Mouse (Mus musculus) hindbrain, postnatal 0 days (tissue): Measurements from ENCODE around the gene Spint2. TPM values are rescaled to one million over a fixed set of nuclear protein-coding genes. Genes with fewer than 3 reads are reported as not detected.

Experiments used
- ATAC-seq: fragments of 200-750 bp; cut with Nextera tagmentation; 2 replicates; pipeline ENCODE4 v1.8.0; 2017; ENCODE audit warnings: mild to moderate bottlenecking, moderate TSS enrichment, moderate library complexity
- DNase-seq: peaks from one replicate; pipeline ENCODE4 v3.0.0-alpha.2; 2015; ENCODE audit warnings: low spot score
- H3K27ac ChIP-seq: fragments of 300-500 bp; sonication (generic); 2 replicates; pipeline ENCODE4 v1.5.1; 2014; ENCODE audit warnings: mild to moderate bottlenecking
- H3K27me3 ChIP-seq: fragments of 300-500 bp; sonication (generic); 2 replicates; pipeline ENCODE4 v1.6.1; 2014; ENCODE audit warnings: low read length, mixed read lengths; ENCODE audit not compliant: insufficient read depth
- H3K36me3 ChIP-seq: fragments of 300-500 bp; sonication (generic); 2 replicates; pipeline ENCODE4 v1.6.1; 2014; ENCODE audit warnings: low read length, mixed read lengths; ENCODE audit not compliant: insufficient read depth
- H3K4me1 ChIP-seq: fragments of 300-500 bp; sonication (generic); 2 replicates; pipeline ENCODE4 v1.6.1; 2014; ENCODE audit warnings: antibody characterized with exemption, low read length, mixed read lengths; ENCODE audit not compliant: insufficient read depth
- H3K4me2 ChIP-seq: fragments of 300-500 bp; sonication (generic); 2 replicates; pipeline ENCODE4 v1.6.1; 2014; ENCODE audit warnings: low read depth, mild to moderate bottlenecking, low read length, moderate library complexity, mixed read lengths
- H3K4me3 ChIP-seq: fragments of 300-500 bp; sonication (generic); 2 replicates; pipeline ENCODE4 v1.5.1; 2014; ENCODE audit warnings: low read length
- H3K9ac ChIP-seq: fragments of 300-500 bp; sonication (generic); replicated peaks from 2 replicates; pipeline ENCODE4 v1.6.1; 2014; ENCODE audit warnings: mild to moderate bottlenecking, low read length, moderate library complexity, mixed read lengths
- H3K9me3 ChIP-seq: fragments of 300-500 bp; sonication (generic); 2 replicates; pipeline ENCODE4 v1.6.1; 2016; ENCODE audit warnings: low read length, mixed read lengths
- CTCF ChIP-seq: IDR thresholded peaks from 2 replicates; pipeline ENCODE4 v1.5.1; 2016; ENCODE audit warnings: antibody characterized with exemption, control low read depth, low read depth
- WGBS: fragments of 180-500 bp; shearing (Covaris S2); extraction: QIAGEN DNeasy Blood & Tissue Kit; methylation state at CpG from one replicate; pipeline ENCODE4 v1.1.7; 2014; 5-methylcytosine and 5-hydroxymethylcytosine counted together
- polyA plus RNA-seq: library from polyadenylated mRNA; unstranded; fragments of >200 nt; fragmentation: Nextera tagmentation; extraction: Ambion mirVana; gene quantifications from 2 replicates; pipeline ENCODE4 v1.2.1, GENCODE M21; 2015
- total RNA-seq: library from RNA; depleted of rRNA; stranded (reverse); fragments of >200 nt; gene quantifications from 2 replicates; pipeline ENCODE4 v1.2.3, GENCODE M21; 2014

Spint2 gene
- total and polyA plus RNA-seq, 2 experiments from 2014 or later = 38.6 to 133 TPM

- Histone ChIP-seq H3K9me3 (no peaks in the 10 kb centered on the region), H3K4me1 (no peaks in the 10 kb centered on the region), H3K4me3 (no peak overlapping the region), H3K27me3 (no peaks in the 10 kb centered on the region), H3K27ac (no peak overlapping the region), H3K36me3 (no peaks in the 10 kb centered on the region), H3K9ac (no peak overlapping the region), H3K4me2 (no peak overlapping the region)
- ATAC-seq (no peak), DNase-seq (no peak)
- no peak for TF ChIP-seq CTCF
- WGBS = 82% methylated on average over 7 of the region's 7 CpGs
Measured at GRCm38 (mm10) chr7:29265636-29266035, 16.1 kb downstream of the Spint2 start.

- no peak for TF ChIP-seq CTCF
- no peak for ATAC-seq
- WGBS = 91% methylated on average over 3 of the region's 3 CpGs
Measured at GRCm38 (mm10) chr7:29263831-29264230, 17.9 kb downstream of the Spint2 start.

DNA sequence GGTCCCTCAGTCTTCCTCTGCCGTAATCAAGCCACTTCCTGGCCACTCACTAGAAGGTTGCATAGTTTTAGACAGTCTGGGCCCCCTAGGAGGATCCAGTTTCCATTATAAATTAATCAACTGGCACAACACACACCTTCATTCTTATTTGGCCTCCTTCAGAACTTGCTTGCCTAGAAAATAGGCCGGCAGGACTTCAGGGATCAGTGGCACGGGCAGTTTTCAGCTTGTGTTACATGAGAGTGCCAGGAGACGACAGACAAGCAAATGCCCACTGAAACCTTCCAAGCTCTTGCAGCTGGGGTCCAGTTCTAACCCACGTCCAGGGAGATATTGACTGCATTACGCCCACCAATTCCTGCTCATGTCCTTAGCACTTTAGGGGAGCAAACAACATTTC is 19.6 kb downstream of the Spint2 start:
- Histone ChIP-seq H3K9me3 (no peaks in the 10 kb centered on the region), H3K4me3 (no peak overlapping the region), H3K27me3 (no peaks in the 10 kb centered on the region), H3K27ac (no peak overlapping the region), H3K4me2 (no peak overlapping the region), H3K4me1 (no peaks in the 10 kb centered on the region), H3K36me3 (no peaks in the 10 kb centered on the region), H3K9ac (no peak overlapping the region)
- DNase-seq = no peak
- 76% methylated on average over 6 of the region's 6 CpGs for WGBS
- TF ChIP-seq CTCF = no peak
- ATAC-seq = no peak

More at GRCm38 (mm10) chr7:29263831-29264230, 17.9 kb downstream of the Spint2 start:
- no peak overlapping the region for H3K27ac ChIP-seq
- no peaks in the 10 kb centered on the region for H3K9me3 ChIP-seq
- H3K36me3 ChIP-seq = no peaks in the 10 kb centered on the region
- DNase-seq = no peak
- no peaks in the 10 kb centered on the region for H3K4me1 ChIP-seq
- no peak overlapping the region for H3K4me2 ChIP-seq
- H3K9ac ChIP-seq = no peak overlapping the region
- no peak overlapping the region for H3K4me3 ChIP-seq
- no peaks in the 10 kb centered on the region for H3K27me3 ChIP-seq

DNA sequence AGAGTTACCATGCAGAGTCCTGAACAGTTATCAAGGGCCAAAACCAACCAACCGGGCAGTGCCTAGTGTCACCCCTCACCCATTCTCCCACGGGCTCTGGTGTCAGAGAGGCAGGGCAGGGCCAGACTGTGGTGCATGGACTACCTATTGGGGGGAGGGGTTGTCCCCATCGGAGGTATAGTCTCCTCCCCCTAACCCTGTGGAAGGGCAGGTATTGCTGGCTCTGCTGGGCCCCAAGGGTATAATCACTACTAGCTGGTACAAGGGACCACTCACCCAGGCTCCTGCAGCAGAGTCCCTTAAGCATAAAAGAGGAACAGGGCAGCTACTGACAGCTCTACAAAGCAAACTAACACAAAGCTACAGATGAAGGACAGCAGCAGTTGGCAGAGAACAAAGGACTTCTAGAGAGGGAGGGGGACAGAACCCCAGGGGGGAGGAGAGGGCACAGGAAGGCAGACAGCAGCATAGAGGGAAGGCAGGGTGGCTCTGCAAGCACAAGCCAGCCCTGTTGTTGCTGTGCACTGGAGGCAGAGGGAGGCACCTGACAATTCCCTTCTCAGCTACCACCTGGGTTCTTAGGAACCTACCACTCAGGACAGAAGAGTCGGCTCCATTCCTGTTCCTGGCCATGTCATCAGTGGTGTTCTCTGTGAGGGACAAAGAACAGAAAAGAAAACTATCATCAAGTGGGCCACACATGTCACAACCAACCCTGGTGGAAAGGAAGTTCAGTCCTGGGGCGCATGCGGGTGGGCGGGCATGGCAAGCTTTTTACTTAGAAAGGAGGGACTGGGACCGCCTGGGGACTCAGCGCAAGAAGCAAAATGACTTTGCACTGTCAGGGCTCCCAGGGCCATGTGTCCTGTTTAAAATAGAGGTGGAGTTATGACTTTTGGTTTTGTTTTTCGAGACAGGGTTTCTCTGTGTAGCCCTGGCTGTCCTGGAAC is 21.7 kb downstream of the Spint2 start:
- no peak overlapping the region for H3K4me3 ChIP-seq
- no peak overlapping the region for H3K27ac ChIP-seq
- no peak overlapping the region for H3K4me2 ChIP-seq
- DNase-seq (no peak), ATAC-seq (no peak)
- WGBS = 58% methylated on average over 10 of the region's 10 CpGs
- no peaks in the 10 kb centered on the region for H3K27me3 ChIP-seq
- H3K36me3 ChIP-seq = no peaks in the 10 kb centered on the region
- H3K9me3 ChIP-seq = no peaks in the 10 kb centered on the region
- no peaks in the 10 kb centered on the region for H3K4me1 ChIP-seq
- no peak for TF ChIP-seq CTCF
- H3K9ac ChIP-seq = no peak overlapping the region

DNA sequence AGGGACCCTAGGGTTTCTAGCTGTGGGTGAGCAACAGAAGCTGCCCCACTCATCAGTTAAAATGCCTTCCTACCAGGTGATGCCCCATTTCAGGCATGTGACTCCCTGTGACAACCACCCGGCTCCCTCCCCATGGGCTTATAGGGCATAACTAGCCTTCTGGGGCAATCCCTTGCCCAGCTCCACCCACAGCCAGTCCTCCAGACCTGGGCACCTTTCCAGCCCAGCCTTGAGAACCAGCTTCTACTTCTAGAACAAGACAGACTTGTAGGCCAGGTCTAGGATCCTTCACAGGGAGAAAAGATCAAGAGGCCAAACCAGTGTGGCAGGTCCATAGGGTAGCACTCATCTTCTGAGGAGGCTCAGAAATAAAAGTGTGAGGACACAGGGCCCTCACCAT is 24.3 kb downstream of the Spint2 start:
- H3K4me2 ChIP-seq = no peak overlapping the region
- no peak overlapping the region for H3K4me3 ChIP-seq
- H3K27ac ChIP-seq = no peak overlapping the region
- no peaks in the 10 kb centered on the region for H3K9me3 ChIP-seq
- no peak for TF ChIP-seq CTCF
- H3K27me3 ChIP-seq = no peaks in the 10 kb centered on the region
- WGBS = 90% methylated on average over 1 of the region's 1 CpGs
- H3K36me3 ChIP-seq = no peaks in the 10 kb centered on the region
- H3K4me1 ChIP-seq = no peaks in the 10 kb centered on the region
- ATAC-seq = no peak
- DNase-seq = no peak
- no peak overlapping the region for H3K9ac ChIP-seq

- H3K27ac ChIP-seq = no peak overlapping the region
- H3K4me1 ChIP-seq = no peaks in the 10 kb centered on the region
- no peak overlapping the region for H3K4me2 ChIP-seq
- no peak overlapping the region for H3K4me3 ChIP-seq
- no peaks in the 10 kb centered on the region for H3K9me3 ChIP-seq
- TF ChIP-seq CTCF = no peak
- WGBS = 80% methylated on average over 4 of the region's 4 CpGs
- H3K36me3 ChIP-seq = no peaks in the 10 kb centered on the region
- ATAC-seq (no peak), DNase-seq (no peak)
- H3K9ac ChIP-seq = no peak overlapping the region
- no peaks in the 10 kb centered on the region for H3K27me3 ChIP-seq
Measured at GRCm38 (mm10) chr7:29255875-29256274, 25.8 kb downstream of the Spint2 start.

- 62% methylated on average over 5 of the region's 5 CpGs for WGBS
- no peaks in the 10 kb centered on the region for H3K4me1 ChIP-seq
- H3K27ac ChIP-seq = no peak overlapping the region
- TF ChIP-seq CTCF = no peak
- no peaks in the 10 kb centered on the region for H3K9me3 ChIP-seq
- no peaks in the 10 kb centered on the region for H3K36me3 ChIP-seq
- no peak overlapping the region for H3K9ac ChIP-seq
- DNase-seq = no peak
- no peaks in the 10 kb centered on the region for H3K27me3 ChIP-seq
- no peak overlapping the region for H3K4me3 ChIP-seq
- no peak for ATAC-seq
- no peak overlapping the region for H3K4me2 ChIP-seq
Measured at GRCm38 (mm10) chr7:29253842-29254241, 27.9 kb downstream of the Spint2 start.
